Mouse (Mus musculus): ENCODE measurements around the gene Cdk5rap3. TPM values are rescaled to one million over a fixed set of nuclear protein-coding genes. Genes with fewer than 3 reads are reported as not detected.

Cdk5rap3 gene
- 43.6 and 48.3 TPM in 2 replicates for total RNA-seq (2014; rRNA removed)
- polyA plus RNA-seq (2015; fragmentation: Nextera tagmentation; extraction: Ambion mirVana): 83.9 and 85.1 TPM in 2 replicates

DNA sequence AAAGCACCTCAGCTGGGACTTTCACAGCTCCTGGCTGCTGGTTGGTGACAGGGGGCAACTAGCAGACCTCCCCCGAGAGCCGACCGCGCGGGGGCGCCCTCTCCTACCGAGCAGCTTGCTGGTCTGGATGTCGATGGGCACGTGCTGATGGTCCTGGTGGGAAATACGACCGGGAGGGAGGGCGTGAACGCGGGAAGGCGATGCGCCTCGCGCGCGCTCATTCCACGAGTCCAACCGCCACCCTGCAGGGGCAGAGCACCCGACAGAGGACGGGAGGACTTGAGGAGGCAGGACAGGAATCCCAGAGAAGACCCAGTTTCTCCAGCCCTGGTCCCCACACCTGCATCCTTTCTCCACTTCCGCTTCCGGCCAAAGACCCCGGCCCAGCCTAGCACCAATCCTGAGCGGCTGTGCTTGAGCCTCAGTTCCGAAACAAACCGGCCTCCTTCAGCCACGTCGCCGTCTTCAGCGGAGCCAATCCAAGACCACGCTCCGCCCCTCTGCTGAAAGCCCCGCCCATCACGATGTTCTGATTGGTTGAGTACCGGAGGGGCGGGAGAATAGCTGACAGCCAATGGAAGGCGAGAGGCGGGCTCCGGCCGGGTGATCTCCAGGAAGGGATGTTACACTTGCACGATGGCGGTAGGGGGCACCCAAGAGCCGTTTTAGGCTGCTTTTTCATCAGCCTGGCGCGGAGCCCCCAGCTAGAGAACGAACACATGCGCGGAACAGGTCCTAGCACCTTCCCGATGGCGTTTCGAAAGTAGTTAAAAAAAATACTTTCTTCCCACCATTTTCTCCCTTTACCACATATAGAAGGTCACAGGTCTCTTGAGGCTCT is at the start of gene Cdk5rap3:
Gene Cdk5rap3, minus strand, starts transcription at position 453 of the 841 bp plus-strand sequence.
- Histone ChIP-seq H3K27ac (ENCODE audit: low read depth, low read length) (peak within 1 kb of the TSS; percentile 71; the same call in 1 of the 2 replicates), H3K27me3 (ENCODE audit: insufficient read depth, low read length) (no peaks in the 10 kb centered on the region), H3K4me2 (ENCODE audit: low read depth, low read length, poor library complexity, severe bottlenecking) (peak within 1 kb of the TSS; percentile 90), H3K4me1 (ENCODE audit: insufficient read depth, low read length) (peaks cover 5% of the 10 kb centered on the region; the same call in 1 of the 2 replicates), H3K4me3 (ENCODE audit: low read depth, low read length) (peak within 1 kb of the TSS; percentile 67), H3K9me3 (ENCODE audit: low read length) (no peaks in the 10 kb centered on the region), H3K9ac (replicated peaks; ENCODE audit: low read length, poor library complexity, severe bottlenecking) (peak within 1 kb of the TSS; percentile 73), H3K36me3 (ENCODE audit: insufficient read depth, low read length) (no peaks in the 10 kb centered on the region)
- DNase-seq (ENCODE audit: low spot score) (peak; percentile 99), ATAC-seq (ENCODE audit: low FRiP score) (peak; percentile 98)
- WGBS: under 1% methylated on average over 55 of the region's 55 CpGs
- TF ChIP-seq CTCF (IDR thresholded peaks at IDR 0.05): peak; percentile 92

- DNase-seq (ENCODE audit: low spot score): peak; percentile 89
- H3K4me2 ChIP-seq (ENCODE audit: low read depth, low read length, poor library complexity, severe bottlenecking): no peak overlapping the region
- 16% methylated on average over 8 of the region's 8 CpGs for WGBS
- ATAC-seq (ENCODE audit: low FRiP score): no peak; the same call in 1 of the 2 replicates
- no peaks in the 10 kb centered on the region for H3K27me3 ChIP-seq (ENCODE audit: insufficient read depth, low read length)
- peak overlapping the region; percentile 18; the same call in 1 of the 2 replicates for H3K27ac ChIP-seq (ENCODE audit: low read depth, low read length)
- no peak overlapping the region for H3K9ac ChIP-seq (replicated peaks; ENCODE audit: low read length, poor library complexity, severe bottlenecking)
- TF ChIP-seq CTCF (IDR thresholded peaks at IDR 0.05): peak; percentile 86
- no peak overlapping the region for H3K4me3 ChIP-seq (ENCODE audit: low read depth, low read length)
- H3K36me3 ChIP-seq (ENCODE audit: insufficient read depth, low read length): peaks cover 35% of the 10 kb centered on the region
- no peaks in the 10 kb centered on the region for H3K9me3 ChIP-seq (ENCODE audit: low read length)
- H3K4me1 ChIP-seq (ENCODE audit: insufficient read depth, low read length): no peaks in the 10 kb centered on the region
Observed at GRCm38 (mm10) chr11:96963580-96963979, 47.3 kb upstream of the Cdk5rap3 start.

DNA sequence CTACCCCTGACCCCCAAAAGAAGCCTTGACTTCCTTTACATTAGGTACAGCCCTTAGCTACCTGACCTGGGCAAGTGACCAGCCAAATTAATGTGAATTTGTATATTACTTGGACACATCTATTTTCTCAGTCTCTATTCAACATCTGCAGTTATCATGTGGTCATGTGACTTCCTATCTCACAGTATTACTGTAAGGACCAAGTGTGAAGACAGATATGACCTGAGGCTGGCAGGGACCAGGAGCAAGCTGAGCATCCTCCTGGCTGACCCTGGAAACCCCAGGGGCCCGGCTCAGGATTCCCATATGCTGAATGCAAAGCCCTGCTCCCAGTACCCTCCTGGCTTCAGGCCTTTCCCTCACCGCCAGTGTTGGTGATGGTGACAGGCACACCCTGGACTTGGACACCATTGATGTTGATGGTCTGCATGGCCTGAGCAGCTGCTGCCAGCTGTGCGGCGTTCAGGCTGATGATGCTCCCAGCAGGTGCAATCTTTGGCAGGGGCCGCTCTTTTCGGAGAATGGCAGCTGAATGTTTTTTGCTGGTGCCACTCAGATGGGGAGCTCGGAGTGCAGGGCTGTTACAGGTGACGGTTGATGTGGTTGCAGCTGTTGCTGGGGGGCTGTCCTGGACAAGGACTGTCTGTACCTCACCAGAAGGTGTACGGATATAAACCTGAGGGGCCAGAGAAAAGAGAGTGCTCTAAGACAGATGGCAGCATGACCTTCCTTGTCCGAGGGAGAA is 40.9 kb upstream of the Cdk5rap3 start:
- no peak overlapping the region for H3K9ac ChIP-seq (replicated peaks; ENCODE audit: low read length, poor library complexity, severe bottlenecking)
- H3K4me2 ChIP-seq (ENCODE audit: low read depth, low read length, poor library complexity, severe bottlenecking): no peak overlapping the region
- no peaks in the 10 kb centered on the region for H3K27me3 ChIP-seq (ENCODE audit: insufficient read depth, low read length)
- TF ChIP-seq CTCF (IDR thresholded peaks at IDR 0.05): no peak
- H3K36me3 ChIP-seq (ENCODE audit: insufficient read depth, low read length): peaks cover 76% of the 10 kb centered on the region
- no peaks in the 10 kb centered on the region for H3K9me3 ChIP-seq (ENCODE audit: low read length)
- H3K27ac ChIP-seq (ENCODE audit: low read depth, low read length): no peak overlapping the region
- WGBS: 96% methylated on average over 10 of the region's 10 CpGs
- DNase-seq (ENCODE audit: low spot score): no peak
- H3K4me1 ChIP-seq (ENCODE audit: insufficient read depth, low read length): no peaks in the 10 kb centered on the region
- no peak overlapping the region for H3K4me3 ChIP-seq (ENCODE audit: low read depth, low read length)
- no peak for ATAC-seq (ENCODE audit: low FRiP score)

DNA sequence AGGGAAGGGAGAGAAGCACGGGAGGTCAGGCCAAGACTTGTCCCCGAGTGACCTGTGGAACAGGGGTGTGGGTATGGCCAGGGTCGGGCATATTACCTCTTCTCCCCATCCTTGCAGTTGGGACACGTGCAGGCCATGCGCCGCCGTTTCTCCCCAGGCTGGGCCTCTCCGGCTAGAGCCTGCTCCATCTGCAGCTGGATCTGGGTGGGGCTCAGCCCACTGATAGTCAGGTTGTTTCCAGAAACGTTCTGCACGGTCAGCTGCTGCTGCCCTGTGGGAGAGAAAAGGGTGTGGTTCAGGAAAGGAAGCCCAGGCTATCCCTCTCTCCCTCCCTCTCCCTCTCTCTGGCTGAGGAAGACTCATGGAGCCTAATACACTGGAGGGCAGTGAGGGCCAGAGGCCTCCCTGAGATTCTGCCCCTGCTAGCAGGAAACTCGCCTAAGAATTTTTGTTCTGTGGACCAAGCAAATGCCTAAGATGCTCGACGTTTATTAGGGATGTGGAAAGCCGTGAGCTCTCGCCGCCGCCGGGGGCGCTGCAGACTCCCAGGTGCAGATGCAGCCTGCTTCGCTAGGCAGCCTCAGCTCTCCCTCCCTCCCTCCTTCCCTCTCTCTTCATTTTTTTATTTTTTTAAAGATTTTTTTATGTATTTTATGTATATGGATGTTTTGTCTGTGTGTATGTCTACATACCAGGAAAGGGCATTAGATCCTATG is 39.9 kb upstream of the Cdk5rap3 start:
- no peak overlapping the region for H3K4me3 ChIP-seq (ENCODE audit: low read depth, low read length)

GRCm38 (mm10) chr11:96955094-96955493 is 38.8 kb upstream of the Cdk5rap3 start:
- peaks cover 61% of the 10 kb centered on the region for H3K36me3 ChIP-seq (ENCODE audit: insufficient read depth, low read length)
- H3K27ac ChIP-seq (ENCODE audit: low read depth, low read length): no peak overlapping the region
- H3K4me2 ChIP-seq (ENCODE audit: low read depth, low read length, poor library complexity, severe bottlenecking): no peak overlapping the region
- no peak for DNase-seq (ENCODE audit: low spot score)
- WGBS: 91% methylated on average over 4 of the region's 4 CpGs
- no peak overlapping the region for H3K4me3 ChIP-seq (ENCODE audit: low read depth, low read length)
- H3K9ac ChIP-seq (replicated peaks; ENCODE audit: low read length, poor library complexity, severe bottlenecking): no peak overlapping the region
- H3K27me3 ChIP-seq (ENCODE audit: insufficient read depth, low read length): no peaks in the 10 kb centered on the region
- TF ChIP-seq CTCF (IDR thresholded peaks at IDR 0.05): no peak
- H3K9me3 ChIP-seq (ENCODE audit: low read length): no peaks in the 10 kb centered on the region
- H3K4me1 ChIP-seq (ENCODE audit: insufficient read depth, low read length): no peaks in the 10 kb centered on the region
- no peak for ATAC-seq (ENCODE audit: low FRiP score)

More for the DNA sequence above, 39.9 kb upstream of the Cdk5rap3 start:
- DNase-seq (ENCODE audit: low spot score): no peak
- H3K36me3 ChIP-seq (ENCODE audit: insufficient read depth, low read length): peaks cover 69% of the 10 kb centered on the region
- no peaks in the 10 kb centered on the region for H3K27me3 ChIP-seq (ENCODE audit: insufficient read depth, low read length)
- no peak overlapping the region for H3K4me2 ChIP-seq (ENCODE audit: low read depth, low read length, poor library complexity, severe bottlenecking)
- H3K4me1 ChIP-seq (ENCODE audit: insufficient read depth, low read length): no peaks in the 10 kb centered on the region
- H3K9ac ChIP-seq (replicated peaks; ENCODE audit: low read length, poor library complexity, severe bottlenecking): no peak overlapping the region
- no peak for ATAC-seq (ENCODE audit: low FRiP score)
- peak; percentile 67 for TF ChIP-seq CTCF (IDR thresholded peaks at IDR 0.05)
- 61% methylated on average over 19 of the region's 20 CpGs for WGBS
- H3K27ac ChIP-seq (ENCODE audit: low read depth, low read length): no peak overlapping the region
- no peaks in the 10 kb centered on the region for H3K9me3 ChIP-seq (ENCODE audit: low read length)
